Mouse (Mus musculus): ENCODE measurements around the gene Cd160.

- TF ChIP-seq CTCF (IDR thresholded peaks at IDR 0.05), result no peak
- no peak for TF ChIP-seq EP300 (IDR thresholded peaks at IDR 0.05)
These were observed 17.9 kb downstream of the Cd160 start for GRCm38 (mm10) chr3:96811232-96811631.
